13 mouse cellular contexts compared by ENCODE assay signal in genomic region chr5:100632540-100633129, GRCm38 (mm10). TPM values are rescaled to one million over a fixed set of nuclear protein-coding genes. Genes with fewer than 3 reads are reported as not detected.
DNase-seq lines count a peak whose midpoint lies in the region; ATAC-seq and TF ChIP-seq lines count a peak whose summit lies in the region.
"Had no signal": no experiment of that assay in that cellular context is flagged by ENCODE, and none has a peak within 500 bp of the region (broad histone marks: within the 10 kb centered on the region; RNA-seq: fewer than 3 reads in every experiment).

No protein-coding gene starts in this region.

- ATAC-seq in common myeloid progenitor, adult 5-6 weeks (replicated peaks; ENCODE audit: low read depth, poor library complexity, severe bottlenecking) = peak; percentile 73
- ATAC-seq: forebrain, embryonic 13.5 days; hindbrain, embryonic 16.5 days had no signal

- no peak overlapping the region for H3ac ChIP-seq in myocyte (ENCODE audit: control insufficient read depth, insufficient read length)

- no peaks in the 10 kb centered on the region for H3K27me3 ChIP-seq in myocyte (ENCODE audit: control insufficient read depth, insufficient read depth, insufficient read length)
- H3K27me3 ChIP-seq: forebrain, embryonic 13.5 days; liver, embryonic 13.5 days; neural tube, embryonic 13.5 days had no signal

- H3K4me1 ChIP-seq in lung, adult 2 months (ENCODE audit: control insufficient read depth, insufficient read depth, low read length) = peaks cover 14% of the 10 kb centered on the region
- H3K4me1 ChIP-seq: forebrain, embryonic 13.5 days; neural tube, embryonic 13.5 days had no signal

- no peaks in the 10 kb centered on the region for H3K36me3 ChIP-seq in myocyte (ENCODE audit: control insufficient read depth, insufficient read depth)
- H3K36me3 ChIP-seq: liver, embryonic 13.5 days; neural tube, embryonic 13.5 days had no signal

- H3K4me2 ChIP-seq in myocyte (ENCODE audit: low read depth) = no peak overlapping the region
- H3K4me2 ChIP-seq: forebrain, embryonic 13.5 days; liver, embryonic 13.5 days; neural tube, embryonic 13.5 days had no signal

- DNase-seq in lung, adult 18-20 months = peak; percentile 30 to 57
- DNase-seq in lung, adult 2 months = no peak
- DNase-seq in kidney, adult 18-20 months = peak; percentile 52
- DNase-seq in left cerebral cortex, adult 11 months (ENCODE audit: low spot score) = no peak
- DNase-seq in right cerebral cortex, postnatal 25 days = no peak
- DNase-seq in retina, postnatal 1 day = no peak
- DNase-seq: cerebellum, adult 18-20 months; liver, embryonic 13.5 days had no signal

- TF ChIP-seq POLR2A in lung, adult 2 months (IDR thresholded peaks at IDR 0.05; ENCODE audit: borderline replicate concordance, extremely low read depth, low read depth, low read length) = no peak
- TF ChIP-seq POLR2A in myocyte (IDR thresholded peaks at IDR 0.05; ENCODE audit: insufficient read length, low read depth) = no peak

- no peaks in the 10 kb centered on the region for H3K79me2 ChIP-seq in myocyte (ENCODE audit: control insufficient read depth, insufficient read depth)

- no peak overlapping the region for H3K4me3 ChIP-seq in lung, adult 2 months (replicated peaks; ENCODE audit: extremely low read depth, low read depth, low read length)
- no peak overlapping the region for H3K4me3 ChIP-seq in myocyte
- H3K4me3 ChIP-seq: forebrain, embryonic 13.5 days; liver, embryonic 13.5 days; neural tube, embryonic 13.5 days had no signal

- TF ChIP-seq CTCF in lung, adult 2 months (IDR thresholded peaks at IDR 0.05; ENCODE audit: insufficient read depth, low read length) = no peak

- WGBS in lung, adult 2 months = 66% methylated on average over 8 of the region's 8 CpGs

TF ChIP-seq in myocyte, 11 proteins besides CTCF, POLR2A, EP300 and RAD21:
- TF ChIP-seq CEBPB (IDR thresholded peaks at IDR 0.05; ENCODE audit: insufficient read depth, poor library complexity, severe bottlenecking) = peak; percentile 61
- TF ChIP-seq USF1 (IDR thresholded peaks at IDR 0.05; ENCODE audit: low read depth) = no peak
- no peak for TF ChIP-seq MAX (IDR thresholded peaks at IDR 0.05; ENCODE audit: low read depth)
- TF ChIP-seq REST (IDR thresholded peaks at IDR 0.05; ENCODE audit: insufficient read depth, insufficient read length) = no peak

RNA-seq across cellular contexts. Expression of gene Coq2, which starts 42.3 kb away (rescaled TPM):
- polyA plus RNA-seq in lung, adult 2 months (2012; rRNA removed) = 67.7 and 97.9 TPM in 2 replicates
- 33.9 and 37.5 TPM in 2 replicates for total RNA-seq in common myeloid progenitor, adult 5-6 weeks (2017)
- polyA plus RNA-seq in myocyte (2012; fragmentation: generic; extraction: Trizol) = 35.8 TPM

Comparison
In these comparisons a context has a peak if more than half of its experiments do, and no peak if none do; other contexts are left out.
1. DNase-seq: peak in lung, adult 18-20 months (2 of 2) and kidney, adult 18-20 months (single experiment); none in lung, adult 2 months (single experiment), left cerebral cortex, adult 11 months (single experiment), right cerebral cortex, postnatal 25 days (single experiment) and retina, postnatal 1 day (single experiment).